Mouse (Mus musculus): ENCODE data around the gene Ffar3. TPM values are rescaled to one million over a fixed set of nuclear protein-coding genes. Genes with fewer than 3 reads are reported as not detected.

Gene Ffar3
- total RNA-seq, 2 experiments from 2014 or later = not detected

Other genes with a start within 250 kb of the Ffar3 start
- gene Upk1a, start 243.3 kb downstream of the Ffar3 start, total RNA-seq (2021) = under 1 TPM; 0.24 to 0.54 TPM
- 100 to 1,000 TPM; 573 to 579 TPM for gene Cox6b1, start 230.0 kb downstream of the Ffar3 start, total RNA-seq (2021)
- not detected for gene Etv2, start 220.3 kb downstream of the Ffar3 start, total RNA-seq (2021)
- 10 to 100 TPM; 81.9 TPM for gene Rbm42, start 205.9 kb downstream of the Ffar3 start, total RNA-seq (2021)
- gene Haus5, start 191.2 kb downstream of the Ffar3 start, total RNA-seq (2021) = 10 to 100 TPM; 12.7 to 13.3 TPM
- gene Pmis2, start 184.6 kb downstream of the Ffar3 start, total RNA-seq (2021) = not detected
- gene 2200002J24Rik, start 157.3 kb downstream of the Ffar3 start, total RNA-seq (2021) = not detected
- gene Atp4a, start 144.0 kb downstream of the Ffar3 start, total RNA-seq (2021) = 1 to 10 TPM; 4.0 to 5.1 TPM
- 100 to 1,000 TPM; 130 to 146 TPM for gene Tmem147, start 126.6 kb downstream of the Ffar3 start, total RNA-seq (2021)
- not detected for gene Gapdhs, start 112.5 kb downstream of the Ffar3 start, total RNA-seq (2021)
- gene Sbsn, start 104.7 kb downstream of the Ffar3 start, total RNA-seq (2021) = 10 to 100 TPM in 1 of 2 experiments, 1 to 10 TPM in 1; 8.5 to 12.2 TPM
- gene Dmkn, start 92.4 kb downstream of the Ffar3 start, total RNA-seq (2021) = 1 to 10 TPM; 1.4 to 1.7 TPM
- not detected for gene Krtdap, start 68.3 kb downstream of the Ffar3 start, total RNA-seq (2021)
- not detected for gene Ffar2, start 32.4 kb downstream of the Ffar3 start, total RNA-seq (2021)
- not detected for gene Ffar1, start 5.4 kb upstream of the Ffar3 start, total RNA-seq (2021)
- gene Cd22, start 24.2 kb upstream of the Ffar3 start, total RNA-seq (2021) = under 1 TPM; 0.44 to 0.48 TPM
- 1 to 10 TPM; 1.3 to 3.4 TPM for gene Mag, start 58.7 kb upstream of the Ffar3 start, total RNA-seq (2021)
- not detected for gene Hamp2, start 68.5 kb upstream of the Ffar3 start, total RNA-seq (2021)
- gene Hamp, start 87.9 kb upstream of the Ffar3 start, total RNA-seq (2021) = not detected
- 100 to 1,000 TPM in 1 of 2 experiments, 10 to 100 TPM in 1; 92.8 to 105 TPM for gene Usf2, start 100.6 kb upstream of the Ffar3 start, total RNA-seq (2021)
- 10 to 100 TPM; 12.5 to 12.8 TPM for gene Lsr, start 117.3 kb upstream of the Ffar3 start, total RNA-seq (2021)
- under 1 TPM in 1 of 2 experiments, not detected in 1; 0.42 TPM for gene Fam187b, start 117.6 kb upstream of the Ffar3 start, total RNA-seq (2021)
- gene Fxyd5, start 186.3 kb upstream of the Ffar3 start, total RNA-seq (2021) = 10 to 100 TPM; 23.5 to 25.4 TPM
- gene Fxyd7, start 195.3 kb upstream of the Ffar3 start, total RNA-seq (2021) = 100 to 1,000 TPM; 108 to 159 TPM
- gene Fxyd1, start 201.0 kb upstream of the Ffar3 start, total RNA-seq (2021) = 1 to 10 TPM; 8.4 to 8.7 TPM
- 1 to 10 TPM; 2.4 to 2.7 TPM for gene Lgi4, start 203.2 kb upstream of the Ffar3 start, total RNA-seq (2021)
- not detected for gene Fxyd3, start 220.5 kb upstream of the Ffar3 start, total RNA-seq (2021)

All from left cerebral cortex, postnatal 4 days (tissue).